Mouse (Mus musculus) lung, postnatal 25 days (tissue): ENCODE data around the gene Irx5.
A peak's percentile ranks its signal among the peaks of the same experiment; 100 is the strongest.

Source experiments
- DNase-seq: peaks from one replicate; pipeline ENCODE4 v3.0.0; 2022; ENCODE audit warnings: low spot score

Irx5 gene

DNA sequence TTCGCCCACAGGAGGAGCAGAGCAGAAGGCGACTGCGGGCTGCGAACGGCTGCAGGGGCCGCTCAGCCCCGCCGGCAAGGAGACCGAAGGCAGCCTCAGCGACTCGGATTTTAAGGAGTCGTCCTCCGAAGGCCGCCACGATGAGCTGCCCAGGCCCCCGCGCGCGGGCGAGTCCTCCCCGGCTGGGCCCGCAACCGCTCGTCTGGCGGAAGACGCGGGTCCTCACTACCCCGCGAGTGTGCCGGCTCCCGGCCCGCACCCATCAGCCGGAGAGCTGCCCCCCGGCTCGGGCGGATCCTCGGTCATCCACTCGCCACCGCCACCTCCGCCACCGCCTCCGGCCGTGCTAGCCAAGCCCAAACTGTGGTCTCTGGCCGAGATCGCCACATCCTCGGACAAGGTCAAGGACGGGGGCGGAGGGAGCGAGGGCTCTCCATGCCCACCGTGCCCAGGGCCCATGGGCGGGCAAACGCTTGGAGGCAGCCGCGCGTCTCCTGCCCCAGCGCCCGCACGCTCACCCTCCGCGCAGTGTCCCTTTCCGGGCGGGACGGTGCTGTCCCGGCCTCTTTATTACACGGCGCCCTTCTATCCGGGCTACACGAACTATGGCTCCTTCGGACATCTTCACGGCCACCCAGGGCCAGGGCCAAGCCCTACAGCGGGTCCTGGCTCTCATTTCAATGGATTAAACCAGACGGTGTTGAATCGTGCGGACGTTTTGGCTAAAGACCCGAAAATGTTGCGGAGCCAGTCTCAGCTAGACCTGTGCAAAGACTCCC is 2.8 kb downstream of the Irx5 start:
- DNase-seq: no peak

DNA sequence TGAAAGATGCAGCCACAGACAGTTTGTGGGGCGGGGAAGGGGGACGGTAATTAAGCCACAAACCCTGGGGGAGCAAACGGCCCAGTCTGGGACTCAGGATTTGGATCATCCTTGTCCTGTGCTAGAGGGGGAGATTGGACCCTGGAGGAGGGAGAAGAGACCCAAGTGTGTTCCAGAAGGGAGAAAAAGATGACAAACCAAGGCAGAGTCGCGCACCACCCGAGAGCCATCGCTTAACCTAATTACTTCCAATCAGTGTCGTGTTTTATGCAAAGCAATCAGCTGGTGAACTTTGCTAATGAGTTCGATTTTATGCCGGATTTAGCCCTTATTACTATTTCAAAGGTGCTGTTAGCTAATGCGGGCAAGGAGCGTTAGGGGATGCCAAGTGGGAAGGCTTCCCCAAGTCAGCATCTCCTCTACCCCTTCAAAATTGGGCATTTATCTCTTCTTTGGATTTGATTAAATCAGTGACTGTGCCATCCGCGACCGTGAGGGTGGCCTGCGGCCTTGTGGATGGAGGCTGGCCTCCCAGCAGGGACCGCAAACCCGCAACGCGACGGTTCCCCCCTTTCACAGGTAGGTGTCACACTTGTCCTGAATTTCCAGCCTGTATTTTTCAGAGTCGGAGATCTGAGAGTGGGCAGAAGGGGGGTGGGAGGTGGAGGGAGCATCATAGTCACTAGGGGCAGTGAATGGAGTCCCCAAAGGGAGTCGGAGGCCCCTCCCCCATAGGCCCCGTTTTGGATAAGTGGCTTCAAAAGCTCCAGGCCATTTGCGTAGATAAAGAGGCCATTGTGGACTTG is 4.3 kb downstream of the Irx5 start:
- peak; percentile 48 for DNase-seq

DNA sequence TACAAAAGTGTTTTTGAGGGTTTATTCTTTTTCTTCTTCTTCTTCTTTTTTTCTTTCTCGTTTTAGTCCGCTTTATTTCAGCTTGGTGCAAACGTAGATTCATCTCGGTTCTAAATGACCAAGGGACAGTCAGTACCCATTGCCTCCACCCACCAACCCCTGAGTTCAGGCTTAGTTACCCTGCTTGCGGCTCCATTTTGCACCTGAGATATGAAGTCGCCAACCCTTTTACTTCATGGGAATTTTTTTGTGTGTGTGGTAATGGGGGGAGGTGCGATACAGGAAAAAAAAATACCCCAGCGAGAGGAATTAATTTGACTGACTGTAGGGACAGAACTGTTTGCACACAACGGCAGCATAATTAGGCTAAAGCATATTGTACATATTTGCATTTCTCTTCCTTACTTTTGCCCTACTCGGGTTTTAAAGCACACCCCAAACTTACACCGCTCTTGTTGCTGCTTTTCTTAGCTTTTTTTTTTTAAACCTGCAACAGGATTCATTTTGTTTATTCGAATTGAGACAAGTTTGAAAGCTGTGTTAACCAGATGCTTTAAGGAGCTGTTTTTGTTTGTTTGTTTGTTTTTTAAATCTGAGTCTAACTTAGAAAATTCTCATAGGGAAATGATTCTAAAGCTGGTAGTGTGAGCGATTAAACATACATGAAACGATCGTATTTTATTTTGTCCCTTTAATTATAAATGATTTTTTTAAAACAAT is 5.1 kb downstream of the Irx5 start:
- DNase-seq: no peak

DNA sequence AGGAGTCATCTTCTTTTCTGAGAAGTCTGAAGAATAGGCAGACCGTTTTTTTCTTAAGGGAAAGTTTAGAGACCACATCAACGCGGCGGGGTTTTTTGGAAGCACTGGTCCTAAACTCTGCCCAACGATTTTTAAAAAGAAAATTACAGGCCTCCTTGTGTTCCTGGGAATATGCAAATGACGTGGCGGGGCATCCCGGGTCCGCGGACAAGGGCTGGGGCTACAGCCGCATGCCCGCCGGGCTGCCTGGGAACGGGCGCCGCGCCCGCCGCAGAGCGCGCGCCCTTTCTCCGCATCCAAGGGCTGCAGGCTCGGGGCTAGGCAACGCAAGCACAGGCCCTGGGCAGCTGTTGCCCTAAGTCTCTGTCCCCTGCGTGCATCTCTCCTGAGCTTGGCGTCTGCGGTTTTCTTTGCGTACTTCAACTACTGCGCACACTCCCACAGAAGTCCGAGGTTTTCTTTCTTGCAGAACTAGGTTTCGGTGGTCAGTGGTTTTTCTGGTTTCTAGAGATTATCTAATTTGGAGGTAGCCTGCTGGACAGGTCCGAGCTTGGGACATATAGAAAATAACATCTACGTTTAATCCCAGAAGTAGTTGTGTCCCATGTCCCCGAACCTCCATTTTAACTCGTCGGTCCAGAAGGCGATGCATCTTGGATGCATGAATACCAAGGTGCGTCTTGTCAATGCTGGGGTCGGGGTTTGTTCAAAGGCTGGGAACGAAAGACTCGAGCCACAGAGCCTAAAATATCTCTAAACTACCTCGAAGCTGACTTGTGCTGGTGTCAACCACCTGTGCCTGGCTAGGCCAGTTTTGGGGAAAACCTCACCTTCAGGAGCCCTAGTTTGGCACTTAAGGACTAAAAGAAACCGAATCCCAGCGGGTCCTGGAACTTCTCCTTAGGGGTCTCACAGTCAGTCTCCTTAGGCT is 6.1 kb downstream of the Irx5 start:
- no peak for DNase-seq

- DNase-seq: peak; percentile 82
These were observed 6.8 kb downstream of the Irx5 start for GRCm38 (mm10) chr8:92364148-92364775.

DNA sequence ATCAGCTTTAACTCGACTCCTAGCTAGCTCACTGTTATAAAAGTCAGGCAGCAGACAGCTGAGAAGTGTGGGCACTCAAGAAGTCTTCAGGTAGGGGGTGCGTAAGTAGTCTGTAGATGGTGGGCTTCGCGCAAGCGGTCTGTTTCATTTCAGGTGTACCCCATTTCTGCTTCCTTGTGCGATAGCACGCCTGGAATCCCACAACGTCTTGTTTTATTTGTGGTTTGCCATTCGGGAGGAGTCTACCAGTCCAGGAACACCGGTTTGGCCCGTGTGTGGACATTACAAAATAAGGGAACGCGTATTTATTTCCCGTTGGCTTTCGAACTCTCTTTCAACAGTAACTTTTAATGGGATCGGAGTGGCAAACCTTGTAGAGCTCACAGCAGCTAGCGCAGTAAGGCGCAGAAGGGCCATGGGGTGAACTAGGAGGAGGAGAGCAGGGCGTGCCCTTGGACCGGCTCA is 7.4 kb downstream of the Irx5 start:
- DNase-seq: no peak

GRCm38 (mm10) chr8:92365241-92365943 is 8.0 kb downstream of the Irx5 start:
- no peak for DNase-seq

DNA sequence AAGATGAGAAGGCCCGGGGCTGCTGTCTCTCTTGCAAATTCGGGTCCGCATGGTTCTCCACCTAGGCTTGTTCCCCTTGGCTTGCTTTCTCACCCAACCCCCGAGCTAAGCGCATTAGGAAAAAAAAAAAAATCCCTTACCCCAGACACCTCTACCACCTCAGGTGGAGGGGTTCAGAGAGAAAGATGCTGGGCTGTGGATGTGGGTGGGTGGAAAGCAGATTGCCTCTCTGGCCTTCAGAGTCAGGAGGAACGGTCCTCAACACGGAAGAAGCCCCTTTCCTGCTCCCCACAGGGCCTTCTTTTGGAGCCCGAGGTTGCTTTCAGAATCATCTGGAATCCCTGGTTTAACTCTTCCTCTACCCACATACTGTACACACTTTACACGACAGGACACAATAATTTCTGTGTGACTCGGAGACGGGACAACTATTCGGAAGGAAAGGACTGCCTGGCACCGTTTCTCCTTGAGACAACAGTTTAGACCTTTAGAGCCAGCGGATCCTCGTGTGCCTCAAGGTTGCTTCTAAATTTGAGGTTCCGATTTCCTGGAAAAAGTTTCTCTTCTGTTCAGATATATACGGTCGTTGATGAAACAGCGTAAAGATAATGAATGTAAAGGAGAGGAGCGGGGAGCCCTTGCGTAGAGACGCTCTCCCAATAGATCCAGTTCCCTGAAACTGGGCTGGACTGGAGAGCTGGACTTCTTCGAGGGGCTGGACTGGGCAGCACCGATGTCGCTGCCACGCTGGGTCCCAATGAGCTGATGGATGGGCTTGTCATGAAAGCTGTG is 8.7 kb downstream of the Irx5 start:
- no peak for DNase-seq

GRCm38 (mm10) chr8:92366736-92367267 is 9.4 kb downstream of the Irx5 start:
- no peak for DNase-seq

GRCm38 (mm10) chr8:92379524-92379923 is 22.1 kb downstream of the Irx5 start:
- DNase-seq: no peak

DNA sequence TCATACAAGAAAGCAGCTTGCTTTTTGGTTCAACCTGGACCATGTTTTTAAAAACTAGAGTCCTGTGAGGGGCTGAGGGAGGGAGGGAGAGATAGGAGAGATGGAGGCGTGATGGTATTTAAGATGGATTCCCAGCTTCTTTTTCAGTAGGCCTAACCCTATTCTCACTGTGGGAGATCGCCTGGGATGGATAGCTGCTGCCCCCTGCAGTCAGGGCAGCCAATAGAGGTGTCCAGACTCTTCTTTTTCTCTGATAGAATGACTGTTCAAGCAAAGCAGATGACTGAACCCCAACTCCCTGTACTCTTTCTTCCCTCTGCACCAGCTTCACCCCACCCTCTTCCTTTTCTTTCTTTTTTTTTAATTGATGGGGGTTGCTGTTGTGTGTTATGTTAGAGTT is 23.1 kb downstream of the Irx5 start:
- peak; percentile 10 for DNase-seq

GRCm38 (mm10) chr8:92387893-92388292 is 30.5 kb downstream of the Irx5 start:
- no peak for DNase-seq

DNA sequence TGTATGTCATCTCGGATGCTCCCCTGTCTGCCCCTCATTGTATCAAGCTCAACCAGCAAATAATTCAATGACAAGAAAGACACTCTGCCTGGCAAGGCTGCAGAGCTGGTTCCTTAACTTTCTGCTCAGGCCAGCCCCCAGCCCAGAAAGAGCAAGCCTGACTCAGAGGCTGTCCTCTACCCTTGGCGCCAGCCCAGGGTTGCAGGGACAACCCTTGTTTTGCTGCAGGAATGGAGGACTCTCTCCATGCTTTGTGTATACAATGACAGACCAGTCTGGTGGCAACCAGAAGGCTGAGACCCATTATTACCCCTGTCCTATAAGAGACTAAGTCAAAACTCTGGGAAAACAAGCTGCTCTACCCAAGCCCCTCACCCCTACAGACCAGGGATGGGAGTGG is 46.8 kb downstream of the Irx5 start:
- no peak for DNase-seq

DNA sequence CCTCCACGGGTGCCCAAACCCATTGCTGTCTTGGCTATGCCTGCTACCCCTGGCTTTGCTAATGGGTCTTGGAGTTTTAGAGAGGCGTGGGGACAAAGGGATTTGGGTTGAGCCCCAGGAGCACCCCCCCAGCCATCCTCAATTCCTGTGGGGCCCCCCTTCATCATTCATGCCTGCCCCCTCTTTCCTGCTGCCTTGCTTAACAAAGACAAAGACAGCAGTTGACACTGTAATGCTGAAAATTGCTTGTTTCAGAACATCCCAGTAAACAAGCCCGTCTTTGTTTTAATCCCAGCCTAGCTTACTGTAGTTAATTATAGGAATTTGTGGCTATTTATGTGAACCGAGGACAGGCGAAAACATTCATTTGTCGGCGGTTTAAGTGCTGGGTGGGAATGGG is 50.7 kb downstream of the Irx5 start:
- DNase-seq: no peak

- DNase-seq: no peak
These were observed 56.2 kb downstream of the Irx5 start for GRCm38 (mm10) chr8:92413583-92413982.

DNA sequence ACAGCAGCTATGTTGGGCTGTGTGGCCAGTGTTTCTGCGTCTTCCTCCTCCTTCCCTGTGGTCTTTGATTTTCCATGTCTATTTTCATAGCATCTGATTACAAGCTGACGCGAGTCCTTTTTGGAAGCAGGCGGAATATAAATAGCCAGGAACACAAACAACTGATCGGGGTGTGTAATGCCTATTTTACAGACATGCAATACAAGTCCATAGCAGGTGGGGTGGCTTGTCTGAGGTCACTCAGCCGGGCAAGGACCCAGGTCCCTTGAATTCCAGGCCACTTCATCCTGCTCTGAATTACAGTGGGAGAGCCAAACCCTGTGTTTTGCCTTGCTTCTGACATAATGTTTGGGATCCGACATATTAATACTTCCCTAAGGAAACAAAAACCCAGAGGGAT is 63.2 kb downstream of the Irx5 start:
- no peak for DNase-seq
